ENCODE assay signal across 15 mouse cellular contexts in genomic region chr6:67134915-67135314, GRCm38 (mm10).
DNase-seq lines count a peak whose midpoint lies in the region; ATAC-seq and TF ChIP-seq lines count a peak whose summit lies in the region.
"Had no signal": no experiment of that assay in that cellular context is flagged by ENCODE, and none has a peak within 500 bp of the region (broad histone marks: within the 10 kb centered on the region; RNA-seq: fewer than 3 reads in every experiment).

No protein-coding gene starts in this region.

- ATAC-seq in kidney, embryonic 15.5 days (replicated peaks; ENCODE audit: low FRiP score): 0 out of 2 replicates have a peak, but pooled peaks have one; percentile 13
- ATAC-seq in liver, postnatal 0 days: no peak

- no peaks in the 10 kb centered on the region for H3K27me3 ChIP-seq in kidney, embryonic 15.5 days
- no peaks in the 10 kb centered on the region for H3K27me3 ChIP-seq in thymus, adult 2 months (ENCODE audit: control insufficient read depth, insufficient read depth, low read length)
- no peaks in the 10 kb centered on the region for H3K27me3 ChIP-seq in liver, postnatal 0 days (ENCODE audit: insufficient read depth, low read length)
- H3K27me3 ChIP-seq: neural tube, embryonic 13.5 days had no signal

- H3K9me3 ChIP-seq in kidney, embryonic 15.5 days (replicated peaks): no peaks in the 10 kb centered on the region
- H3K9me3 ChIP-seq in liver, postnatal 0 days (ENCODE audit: low read length): no peaks in the 10 kb centered on the region
- H3K9me3 ChIP-seq: G1E; neural tube, embryonic 13.5 days had no signal

- no peak for TF ChIP-seq EP300 in liver, postnatal 0 days (IDR thresholded peaks at IDR 0.05; ENCODE audit: low read depth)

- peak; percentile 36 to 46 for DNase-seq in cerebellum, postnatal 10 days
- DNase-seq in cerebellum, postnatal 36 days: no peak
- DNase-seq in kidney, adult 9 months: no peak
- peak; percentile 25 for DNase-seq in thymus, postnatal 14 days
- DNase-seq in thymus, adult 2 months: no peak
- no peak for DNase-seq in liver, postnatal 0 days
- DNase-seq in thymus, postnatal 4 days: no peak
- DNase-seq: adrenal gland, postnatal 36 days; cerebellum, adult 11 months; embryo, embryonic 11 days; thymus, postnatal 36 days had no signal

- no peaks in the 10 kb centered on the region for H3K36me3 ChIP-seq in kidney, embryonic 15.5 days
- H3K36me3 ChIP-seq in thymus, adult 2 months (ENCODE audit: control insufficient read depth, insufficient read depth, low read length): no peaks in the 10 kb centered on the region
- H3K36me3 ChIP-seq in liver, postnatal 0 days (replicated peaks; ENCODE audit: insufficient read depth, low read length): no peaks in the 10 kb centered on the region
- H3K36me3 ChIP-seq: G1E; neural tube, embryonic 13.5 days had no signal

- TF ChIP-seq POLR2A in thymus, adult 2 months (IDR thresholded peaks at IDR 0.05; ENCODE audit: control insufficient read depth, extremely low read depth, insufficient read depth, low read length, poor library complexity): no peak

- H3K4me1 ChIP-seq in kidney, embryonic 15.5 days: peaks cover 28% of the 10 kb centered on the region; the same call in 1 of the 2 replicates
- peaks cover 8% of the 10 kb centered on the region for H3K4me1 ChIP-seq in thymus, adult 2 months (replicated peaks; ENCODE audit: control insufficient read depth, insufficient read depth, low read length)
- no peaks in the 10 kb centered on the region for H3K4me1 ChIP-seq in liver, postnatal 0 days (ENCODE audit: insufficient read depth)

- WGBS in kidney, embryonic 15.5 days: 14% methylated on average over 1 of the region's 1 CpGs
- 5% methylated on average over 1 of the region's 1 CpGs for WGBS in thymus, adult 2 months
- 43% methylated on average over 1 of the region's 1 CpGs for WGBS in liver, postnatal 0 days (ENCODE audit: insufficient replicate concordance)

- H3K4me3 ChIP-seq in kidney, embryonic 15.5 days (replicated peaks): no peak overlapping the region
- H3K4me3 ChIP-seq in thymus, adult 2 months (ENCODE audit: control insufficient read depth, insufficient read depth, low read length): no peak overlapping the region
- no peak overlapping the region for H3K4me3 ChIP-seq in liver, postnatal 0 days (ENCODE audit: low read depth, low read length)
- H3K4me3 ChIP-seq: neural tube, embryonic 13.5 days had no signal

- TF ChIP-seq CTCF in thymus, adult 2 months (IDR thresholded peaks at IDR 0.05; ENCODE audit: borderline replicate concordance, control insufficient read depth, extremely low read depth, insufficient read depth, low read length, poor library complexity): no peak
- TF ChIP-seq CTCF in liver, postnatal 0 days (IDR thresholded peaks at IDR 0.05; ENCODE audit: low read depth): no peak

- no peak overlapping the region for H3K9ac ChIP-seq in kidney, embryonic 15.5 days
- H3K9ac ChIP-seq in liver, postnatal 0 days (replicated peaks): no peak overlapping the region
- H3K9ac ChIP-seq: neural tube, embryonic 13.5 days had no signal

- H3K27ac ChIP-seq in kidney, embryonic 15.5 days: peak overlapping the region; percentile 74
- H3K27ac ChIP-seq in thymus, adult 2 months (ENCODE audit: control insufficient read depth, insufficient read depth, low read length): no peak overlapping the region
- no peak overlapping the region for H3K27ac ChIP-seq in liver, postnatal 0 days (ENCODE audit: low read depth)
- H3K27ac ChIP-seq: neural tube, embryonic 13.5 days had no signal

- H3K4me2 ChIP-seq in kidney, embryonic 15.5 days: no peak overlapping the region
- H3K4me2 ChIP-seq in liver, postnatal 0 days (ENCODE audit: low read depth, low read length): no peak overlapping the region
- H3K4me2 ChIP-seq: midbrain, embryonic 11.5 days; neural tube, embryonic 13.5 days had no signal

Comparison
In these comparisons a context has a peak if more than half of its experiments do, and no peak if none do; other contexts are left out.
1. DNase-seq: peak in cerebellum, postnatal 10 days (2 of 2) and thymus, postnatal 14 days (single experiment); none in cerebellum, postnatal 36 days (0 of 2), kidney, adult 9 months (single experiment), thymus, adult 2 months (single experiment), liver, postnatal 0 days (single experiment) and thymus, postnatal 4 days (single experiment).